13 mouse cellular contexts compared by ENCODE assay signal in the genomic region with DNA sequence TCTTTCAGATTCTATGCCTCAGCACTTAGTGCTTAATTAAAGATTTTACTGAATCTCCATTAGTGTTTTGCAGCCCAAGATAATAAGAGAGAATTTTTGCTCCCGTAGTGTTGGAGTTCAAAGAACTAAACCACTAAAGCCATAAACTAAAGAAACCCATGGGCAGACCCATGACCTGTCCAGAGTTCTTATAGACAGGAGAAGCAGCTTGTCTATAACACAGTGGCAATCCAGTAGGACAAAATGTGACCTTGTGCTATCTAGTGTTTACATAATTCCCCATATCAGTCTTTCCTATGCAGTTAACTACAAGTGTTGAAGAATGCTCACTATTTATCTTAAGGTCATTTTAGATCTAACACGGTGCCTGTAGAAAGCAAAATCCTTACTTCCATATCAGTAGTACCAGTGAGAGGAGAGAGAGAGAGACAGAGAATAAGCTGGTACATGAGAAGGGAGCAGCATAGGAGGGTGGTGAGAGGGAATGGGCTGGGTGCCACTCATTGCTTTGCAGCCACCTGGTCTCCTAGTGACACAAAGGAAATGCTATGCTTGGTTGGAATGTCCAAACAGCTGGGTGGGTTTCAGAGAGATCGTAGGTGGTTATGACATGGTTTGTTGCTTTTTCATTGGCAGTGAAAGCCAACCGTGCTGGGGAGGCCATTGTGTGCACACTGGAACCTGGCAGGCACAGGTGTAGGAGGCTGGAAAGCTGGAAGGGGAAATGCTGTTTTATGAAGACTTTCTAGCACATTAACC.
DNase-seq lines count a peak whose midpoint lies in the region; ATAC-seq lines count a peak whose summit lies in the region.
"Had no signal": no experiment of that assay in that cellular context is flagged by ENCODE, and none has a peak within 500 bp of the region (broad histone marks: within the 10 kb centered on the region; RNA-seq: fewer than 3 reads in every experiment).

No protein-coding gene starts in this region.

- H3K4me3 ChIP-seq in heart, embryonic 15.5 days: no peak overlapping the region
- no peak overlapping the region for H3K4me3 ChIP-seq in forebrain, embryonic 14.5 days (ENCODE audit: low read depth, low read length)
- H3K4me3 ChIP-seq: erythroblast, embryonic 14.5 days; heart, embryonic 13.5 days had no signal

- H3K4me2 ChIP-seq in heart, embryonic 15.5 days: no peak overlapping the region
- no peak overlapping the region for H3K4me2 ChIP-seq in forebrain, embryonic 14.5 days (ENCODE audit: low read length)
- H3K4me2 ChIP-seq: heart, embryonic 13.5 days had no signal

- 0 out of 2 replicates have a peak overlapping the region, but pooled peaks have one; percentile 22 for H3K27ac ChIP-seq in heart, embryonic 15.5 days
- H3K27ac ChIP-seq in forebrain, embryonic 14.5 days (ENCODE audit: low read depth, low read length): no peak overlapping the region
- H3K27ac ChIP-seq: heart, embryonic 13.5 days; liver, embryonic 14.5 days; macrophage had no signal

- H3K27me3 ChIP-seq in heart, embryonic 15.5 days: no peaks in the 10 kb centered on the region
- no peaks in the 10 kb centered on the region for H3K27me3 ChIP-seq in forebrain, embryonic 14.5 days (replicated peaks; ENCODE audit: control insufficient read depth, insufficient read depth, low read length)
- H3K27me3 ChIP-seq: heart, embryonic 13.5 days had no signal

- H3K36me3 ChIP-seq in heart, embryonic 15.5 days: no peaks in the 10 kb centered on the region
- H3K36me3 ChIP-seq in forebrain, embryonic 14.5 days (ENCODE audit: control insufficient read depth, insufficient read depth, low read length): no peaks in the 10 kb centered on the region
- H3K36me3 ChIP-seq: heart, embryonic 13.5 days had no signal

- peaks cover 7% of the 10 kb centered on the region; the same call in 1 of the 2 replicates for H3K4me1 ChIP-seq in heart, embryonic 15.5 days (replicated peaks)
- H3K4me1 ChIP-seq in forebrain, embryonic 14.5 days (ENCODE audit: control insufficient read depth, insufficient read depth, low read length): no peaks in the 10 kb centered on the region

- H3K9me3 ChIP-seq in heart, embryonic 15.5 days (replicated peaks): no peaks in the 10 kb centered on the region
- H3K9me3 ChIP-seq in forebrain, embryonic 14.5 days (replicated peaks; ENCODE audit: control insufficient read depth, low read length): no peaks in the 10 kb centered on the region
- H3K9me3 ChIP-seq: heart, embryonic 13.5 days had no signal

- no peak overlapping the region for H3K9ac ChIP-seq in heart, embryonic 15.5 days
- H3K9ac ChIP-seq in forebrain, embryonic 14.5 days (ENCODE audit: low read length): no peak overlapping the region
- H3K9ac ChIP-seq: heart, embryonic 13.5 days; liver, embryonic 14.5 days had no signal

- ATAC-seq in heart, embryonic 15.5 days (replicated peaks; ENCODE audit: insufficient number of reproducible peaks, insufficient read depth, low FRiP score, low read depth): peak; percentile 55; the same call in 1 of the 2 replicates
- ATAC-seq in forebrain, embryonic 14.5 days: no peak

- no peak for DNase-seq in heart, adult 8-10 months (ENCODE audit: low spot score)
- peak; percentile 5 for DNase-seq in ovary, adult 18-20 months (ENCODE audit: low spot score)
- no peak for DNase-seq in ovary, postnatal 10 days (ENCODE audit: low spot score)
- peak; percentile 45 to 50 for DNase-seq in left cerebral cortex, adult 18-20 months (ENCODE audit: low spot score in 2 of 2)
- DNase-seq in right cerebral cortex, postnatal 36 days (ENCODE audit: low spot score in 2 of 2): peak; percentile 48 to 52
- no peak for DNase-seq in adrenal gland, postnatal 36 days
- DNase-seq in forebrain, embryonic 14.5 days (ENCODE audit: low spot score): no peak
- DNase-seq: kidney, adult 11 months had no signal

- 39% methylated on average over 4 of the region's 4 CpGs for WGBS in heart, embryonic 15.5 days
- WGBS in forebrain, embryonic 14.5 days: 81% methylated on average over 4 of the region's 4 CpGs

Comparison
In these comparisons a context has a peak if more than half of its experiments do, and no peak if none do; other contexts are left out.
1. DNase-seq: peak in ovary, adult 18-20 months (single experiment), left cerebral cortex, adult 18-20 months (2 of 2) and right cerebral cortex, postnatal 36 days (2 of 2); none in heart, adult 8-10 months (single experiment), ovary, postnatal 10 days (single experiment), adrenal gland, postnatal 36 days (0 of 2) and forebrain, embryonic 14.5 days (single experiment).